Mouse (Mus musculus) kidney, embryonic 16.5 days (tissue): ENCODE measurements around the gene Elovl3. TPM values are rescaled to one million over a fixed set of nuclear protein-coding genes. Genes with fewer than 3 reads are reported as not detected.

Experiments used
- ATAC-seq: fragments of 200-750 bp; cut with Nextera tagmentation; 2 replicates; pipeline ENCODE4 v1.8.0; 2017; ENCODE audit warnings: moderate TSS enrichment; ENCODE audit not compliant: low FRiP score, low TSS enrichment
- H3K27ac ChIP-seq: fragments of 300-500 bp; sonication (generic); 2 replicates; pipeline ENCODE4 v1.5.1; 2014; ENCODE audit warnings: low read length
- H3K27me3 ChIP-seq: fragments of 300-500 bp; sonication (generic); 2 replicates; pipeline ENCODE4 v1.6.1; 2014; ENCODE audit warnings: low read length, control low read depth, mixed read lengths; ENCODE audit not compliant: insufficient read depth
- H3K36me3 ChIP-seq: fragments of 300-500 bp; sonication (generic); 2 replicates; pipeline ENCODE4 v1.6.1; 2014; ENCODE audit warnings: low read length, control low read depth, mixed read lengths; ENCODE audit not compliant: insufficient read depth
- H3K4me1 ChIP-seq: fragments of 300-500 bp; sonication (generic); 2 replicates; pipeline ENCODE4 v1.6.1; 2014; ENCODE audit warnings: low read length, control low read depth, mixed read lengths; ENCODE audit not compliant: insufficient read depth
- H3K4me2 ChIP-seq: fragments of 300-500 bp; sonication (generic); replicated peaks from 2 replicates; pipeline ENCODE4 v1.6.1; 2014; ENCODE audit warnings: low read depth, low read length
- H3K4me3 ChIP-seq: fragments of 300-500 bp; sonication (generic); 2 replicates; pipeline ENCODE4 v1.5.1; 2014; ENCODE audit warnings: mild to moderate bottlenecking, low read length
- H3K9ac ChIP-seq: fragments of 300-500 bp; sonication (generic); replicated peaks from 2 replicates; pipeline ENCODE4 v1.6.1; 2014; ENCODE audit warnings: low read length
- H3K9me3 ChIP-seq: fragments of 300-500 bp; sonication (generic); 2 replicates; pipeline ENCODE4 v1.6.1; 2016; ENCODE audit warnings: low read length, control low read depth
- WGBS: fragments of 180-500 bp; shearing (Covaris S2); extraction: QIAGEN DNeasy Blood & Tissue Kit; methylation state at CpG from one replicate; pipeline ENCODE4 v1.1.7; 2014; 5-methylcytosine and 5-hydroxymethylcytosine counted together
- polyA plus RNA-seq: library from polyadenylated mRNA; unstranded; fragments of >200 nt; fragmentation: Nextera tagmentation; extraction: Ambion mirVana; gene quantifications from 2 replicates; pipeline ENCODE4 v1.2.1, GENCODE M21; 2015

Elovl3 gene
- polyA plus RNA-seq: not detected in 2 replicates

GRCm38 (mm10) chr19:46131694-46132525, at the start of gene Elovl3:
Gene Elovl3, plus strand, starts transcription at chr19:46131897.
- peaks cover 23% of the 10 kb centered on the region for H3K4me1 ChIP-seq
- peaks cover 71% of the 10 kb centered on the region for H3K27me3 ChIP-seq
- no peaks in the 10 kb centered on the region for H3K9me3 ChIP-seq
- H3K36me3 ChIP-seq: no peaks in the 10 kb centered on the region
- no peak within 1 kb of the TSS for H3K9ac ChIP-seq
- peak within 1 kb of the TSS; percentile 33 for H3K4me3 ChIP-seq
- WGBS: 3% methylated on average over 31 of the region's 31 CpGs
- peak within 1 kb of the TSS; percentile 54 for H3K4me2 ChIP-seq
- no peak within 1 kb of the TSS for H3K27ac ChIP-seq
- peak; percentile 65; the same call in 1 of the 2 replicates for ATAC-seq

- no peak overlapping the region for H3K9ac ChIP-seq
- no peaks in the 10 kb centered on the region for H3K4me1 ChIP-seq
- WGBS: 95% methylated on average over 8 of the region's 8 CpGs
- peaks cover 53% of the 10 kb centered on the region for H3K36me3 ChIP-seq
- ATAC-seq: no peak
- no peaks in the 10 kb centered on the region for H3K9me3 ChIP-seq
- H3K4me3 ChIP-seq: no peak overlapping the region
- no peak overlapping the region for H3K27ac ChIP-seq
- H3K4me2 ChIP-seq: no peak overlapping the region
- no peaks in the 10 kb centered on the region for H3K27me3 ChIP-seq
Measured at GRCm38 (mm10) chr19:46085185-46085584, 46.5 kb upstream of the Elovl3 start.

- Histone ChIP-seq H3K27me3 (no peaks in the 10 kb centered on the region), H3K4me1 (no peaks in the 10 kb centered on the region), H3K4me3 (no peak overlapping the region), H3K27ac (no peak overlapping the region), H3K9me3 (no peaks in the 10 kb centered on the region), H3K36me3 (peaks cover 41% of the 10 kb centered on the region), H3K4me2 (no peak overlapping the region), H3K9ac (no peak overlapping the region)
- 57% methylated on average over 3 of the region's 3 CpGs for WGBS
- no peak for ATAC-seq
Measured at GRCm38 (mm10) chr19:46086337-46086736, 45.4 kb upstream of the Elovl3 start.

GRCm38 (mm10) chr19:46087871-46088270, 43.8 kb upstream of the Elovl3 start:
- H3K27ac ChIP-seq: no peak overlapping the region
- no peak overlapping the region for H3K4me3 ChIP-seq
- no peak for ATAC-seq
- no peak overlapping the region for H3K4me2 ChIP-seq
- H3K9me3 ChIP-seq: no peaks in the 10 kb centered on the region
- 81% methylated on average over 7 of the region's 7 CpGs for WGBS
- H3K9ac ChIP-seq: no peak overlapping the region
- H3K36me3 ChIP-seq: peaks cover 27% of the 10 kb centered on the region
- no peaks in the 10 kb centered on the region for H3K27me3 ChIP-seq
- no peaks in the 10 kb centered on the region for H3K4me1 ChIP-seq

- H3K4me2 ChIP-seq: no peak overlapping the region
- no peak for ATAC-seq
- H3K4me1 ChIP-seq: no peaks in the 10 kb centered on the region
- H3K36me3 ChIP-seq: no peaks in the 10 kb centered on the region
- 87% methylated on average over 4 of the region's 4 CpGs for WGBS
- no peak overlapping the region for H3K27ac ChIP-seq
- no peak overlapping the region for H3K9ac ChIP-seq
- no peaks in the 10 kb centered on the region for H3K27me3 ChIP-seq
- peaks cover 3% of the 10 kb centered on the region; the same call in 1 of the 2 replicates for H3K9me3 ChIP-seq
- H3K4me3 ChIP-seq: no peak overlapping the region
Measured at GRCm38 (mm10) chr19:46091641-46092040, 40.1 kb upstream of the Elovl3 start.

GRCm38 (mm10) chr19:46094144-46094543, 37.6 kb upstream of the Elovl3 start:
- H3K27ac ChIP-seq: no peak overlapping the region
- ATAC-seq: no peak
- WGBS: 89% methylated on average over 2 of the region's 2 CpGs
- peaks cover 3% of the 10 kb centered on the region; the same call in 1 of the 2 replicates for H3K9me3 ChIP-seq
- H3K4me2 ChIP-seq: no peak overlapping the region
- no peaks in the 10 kb centered on the region for H3K4me1 ChIP-seq
- H3K9ac ChIP-seq: no peak overlapping the region
- no peaks in the 10 kb centered on the region for H3K36me3 ChIP-seq
- no peak overlapping the region for H3K4me3 ChIP-seq
- no peaks in the 10 kb centered on the region for H3K27me3 ChIP-seq

GRCm38 (mm10) chr19:46095291-46095690, 36.4 kb upstream of the Elovl3 start:
- no peaks in the 10 kb centered on the region for H3K36me3 ChIP-seq
- no peak overlapping the region for H3K9ac ChIP-seq
- H3K4me1 ChIP-seq: no peaks in the 10 kb centered on the region
- peaks cover 3% of the 10 kb centered on the region; the same call in 1 of the 2 replicates for H3K9me3 ChIP-seq
- no peaks in the 10 kb centered on the region for H3K27me3 ChIP-seq
- no peak for ATAC-seq
- WGBS: 78% methylated on average over 4 of the region's 4 CpGs
- no peak overlapping the region for H3K4me2 ChIP-seq
- no peak overlapping the region for H3K4me3 ChIP-seq
- H3K27ac ChIP-seq: no peak overlapping the region

- Histone ChIP-seq H3K4me3 (no peak overlapping the region), H3K27me3 (no peaks in the 10 kb centered on the region), H3K4me2 (no peak overlapping the region), H3K9me3 (peaks cover 3% of the 10 kb centered on the region; the same call in 1 of the 2 replicates), H3K9ac (no peak overlapping the region), H3K27ac (no peak overlapping the region), H3K4me1 (no peaks in the 10 kb centered on the region), H3K36me3 (no peaks in the 10 kb centered on the region)
- 85% methylated on average over 5 of the region's 5 CpGs for WGBS
- no peak for ATAC-seq
Measured at GRCm38 (mm10) chr19:46096396-46096795, 35.3 kb upstream of the Elovl3 start.

- WGBS: 94% methylated on average over 3 of the region's 3 CpGs
- Histone ChIP-seq H3K27ac (no peak overlapping the region), H3K4me2 (no peak overlapping the region), H3K4me1 (no peaks in the 10 kb centered on the region), H3K4me3 (no peak overlapping the region), H3K36me3 (no peaks in the 10 kb centered on the region), H3K27me3 (no peaks in the 10 kb centered on the region), H3K9ac (no peak overlapping the region), H3K9me3 (no peaks in the 10 kb centered on the region)
- ATAC-seq: no peak
Measured at GRCm38 (mm10) chr19:46099561-46099960, 32.1 kb upstream of the Elovl3 start.

- no peak overlapping the region for H3K4me2 ChIP-seq
- no peaks in the 10 kb centered on the region for H3K36me3 ChIP-seq
- no peaks in the 10 kb centered on the region for H3K9me3 ChIP-seq
- ATAC-seq: no peak
- no peak overlapping the region for H3K9ac ChIP-seq
- H3K27me3 ChIP-seq: no peaks in the 10 kb centered on the region
- H3K4me3 ChIP-seq: no peak overlapping the region
- no peaks in the 10 kb centered on the region for H3K4me1 ChIP-seq
- 65% methylated on average over 6 of the region's 6 CpGs for WGBS
- no peak overlapping the region for H3K27ac ChIP-seq
Measured at GRCm38 (mm10) chr19:46103437-46104186, 28.1 kb upstream of the Elovl3 start.
